Mouse (Mus musculus) kidney, postnatal 25 days (tissue): ENCODE data around the gene Gm20458.

ENCODE experiments used
- DNase-seq, 2 experiments: peaks; one replicate each; pipeline ENCODE4 v3.0.0; 2021; ENCODE audit warnings: mixed read lengths in 2 of 2

The Gm20458 gene

GRCm38 (mm10) chr2:164460745-164461551 is at the start of gene Gm20458:
Gm20458 (plus strand) TSS chr2:164460967.
- DNase-seq, result peak; percentile 97 to 99

- DNase-seq, result no peak
Measured at GRCm38 (mm10) chr2:164414167-164414566, 46.6 kb upstream of the Gm20458 start.

GRCm38 (mm10) chr2:164414581-164414980 is 46.2 kb upstream of the Gm20458 start:
- no peak for DNase-seq

- peak in 1 of 2 experiments; percentile 38 for DNase-seq
Measured at GRCm38 (mm10) chr2:164417198-164417597, 43.6 kb upstream of the Gm20458 start.

GRCm38 (mm10) chr2:164418308-164418875 is 42.4 kb upstream of the Gm20458 start:
- peak; percentile 61 to 86 for DNase-seq

GRCm38 (mm10) chr2:164419489-164419888 is 41.3 kb upstream of the Gm20458 start:
- DNase-seq, result no peak

- no peak for DNase-seq
Measured at GRCm38 (mm10) chr2:164421306-164421705, 39.5 kb upstream of the Gm20458 start.

GRCm38 (mm10) chr2:164421979-164422378 is 38.8 kb upstream of the Gm20458 start:
- DNase-seq, result peak; percentile 62 to 89

- peak in 1 of 2 experiments; percentile 59 for DNase-seq
Measured at GRCm38 (mm10) chr2:164422675-164423393, 37.9 kb upstream of the Gm20458 start.

- peak in 1 of 2 experiments; percentile 67 for DNase-seq
Measured at GRCm38 (mm10) chr2:164423464-164423863, 37.3 kb upstream of the Gm20458 start.

GRCm38 (mm10) chr2:164424406-164424805 is 36.4 kb upstream of the Gm20458 start:
- DNase-seq, result no peak

GRCm38 (mm10) chr2:164425401-164425800 is 35.4 kb upstream of the Gm20458 start:
- DNase-seq, result peak; percentile 78 to 88

GRCm38 (mm10) chr2:164426121-164426520 is 34.6 kb upstream of the Gm20458 start:
- DNase-seq, result peak; percentile 63 to 82

- DNase-seq, result no peak
Measured at GRCm38 (mm10) chr2:164426952-164427351, 33.8 kb upstream of the Gm20458 start.

GRCm38 (mm10) chr2:164428451-164428850 is 32.3 kb upstream of the Gm20458 start:
- no peak for DNase-seq

- DNase-seq, result no peak
Measured at GRCm38 (mm10) chr2:164429881-164430615, 30.7 kb upstream of the Gm20458 start.

GRCm38 (mm10) chr2:164430697-164431096 is 30.1 kb upstream of the Gm20458 start:
- DNase-seq, result peak; percentile 72 to 83

- DNase-seq, result peak; percentile 66 to 85
Measured at GRCm38 (mm10) chr2:164431676-164432465, 28.9 kb upstream of the Gm20458 start.

GRCm38 (mm10) chr2:164432541-164433191 is 28.1 kb upstream of the Gm20458 start:
- DNase-seq, result peak; percentile 53 to 80

- DNase-seq, result peak in 1 of 2 experiments; percentile 35
Measured at GRCm38 (mm10) chr2:164433278-164433895, 27.4 kb upstream of the Gm20458 start.

GRCm38 (mm10) chr2:164434681-164435080 is 26.1 kb upstream of the Gm20458 start:
- DNase-seq, result peak in 1 of 2 experiments; percentile 66
